Mouse (Mus musculus): ENCODE data around the gene Msrb3.

DNA sequence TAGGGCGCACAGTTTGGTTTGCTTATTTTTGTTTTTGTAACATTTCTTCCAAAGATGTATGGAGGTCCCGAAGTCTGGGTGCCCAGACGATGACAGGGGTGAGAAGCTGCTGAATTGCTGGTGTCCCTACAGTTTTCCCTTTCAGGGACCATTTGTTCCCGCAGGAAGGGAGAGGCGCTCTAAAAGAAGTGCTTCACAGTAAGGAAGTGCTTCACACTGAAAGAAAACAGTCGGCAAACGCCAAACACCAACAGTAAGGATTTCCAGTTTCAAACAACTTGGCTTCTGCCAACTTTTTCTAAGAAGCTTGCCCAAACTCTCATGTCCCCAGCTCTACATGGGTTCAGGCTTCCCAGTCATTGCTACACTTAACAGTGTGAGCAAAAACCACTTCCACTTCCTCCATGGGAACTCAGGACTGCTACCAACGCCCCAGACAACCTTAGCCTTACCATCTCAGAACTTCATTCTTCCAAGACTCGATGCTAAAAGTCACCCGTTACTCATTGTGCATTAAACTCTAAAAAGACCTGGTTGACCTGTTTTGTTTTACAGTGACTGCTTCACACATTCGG lies 106.6 kb downstream of the Msrb3 start:
- TF ChIP-seq CTCF (IDR thresholded peaks at IDR 0.05; ENCODE audit: extremely low read depth, insufficient read length, insufficient replicate concordance, low read depth, low read length) (no peak), POLR2A (IDR thresholded peaks at IDR 0.05; ENCODE audit: low read depth, low read length) (no peak)
